Mouse (Mus musculus): Measurements from ENCODE around the gene Cyb561d1. TPM values are rescaled to one million over a fixed set of nuclear protein-coding genes. Genes with fewer than 3 reads are reported as not detected.
A peak's percentile ranks its signal among the peaks of the same experiment; 100 is the strongest.
"Not testable (repeated sequence)": the region's sequence is repeated elsewhere in the genome, so short reads cannot be mapped to it uniquely, and the experiment has no call there.

Gene Cyb561d1
- 2.8 TPM in 2 replicates for polyA plus RNA-seq (2016; fragmentation: Nextera tagmentation; extraction: Ambion mirVana)

DNA sequence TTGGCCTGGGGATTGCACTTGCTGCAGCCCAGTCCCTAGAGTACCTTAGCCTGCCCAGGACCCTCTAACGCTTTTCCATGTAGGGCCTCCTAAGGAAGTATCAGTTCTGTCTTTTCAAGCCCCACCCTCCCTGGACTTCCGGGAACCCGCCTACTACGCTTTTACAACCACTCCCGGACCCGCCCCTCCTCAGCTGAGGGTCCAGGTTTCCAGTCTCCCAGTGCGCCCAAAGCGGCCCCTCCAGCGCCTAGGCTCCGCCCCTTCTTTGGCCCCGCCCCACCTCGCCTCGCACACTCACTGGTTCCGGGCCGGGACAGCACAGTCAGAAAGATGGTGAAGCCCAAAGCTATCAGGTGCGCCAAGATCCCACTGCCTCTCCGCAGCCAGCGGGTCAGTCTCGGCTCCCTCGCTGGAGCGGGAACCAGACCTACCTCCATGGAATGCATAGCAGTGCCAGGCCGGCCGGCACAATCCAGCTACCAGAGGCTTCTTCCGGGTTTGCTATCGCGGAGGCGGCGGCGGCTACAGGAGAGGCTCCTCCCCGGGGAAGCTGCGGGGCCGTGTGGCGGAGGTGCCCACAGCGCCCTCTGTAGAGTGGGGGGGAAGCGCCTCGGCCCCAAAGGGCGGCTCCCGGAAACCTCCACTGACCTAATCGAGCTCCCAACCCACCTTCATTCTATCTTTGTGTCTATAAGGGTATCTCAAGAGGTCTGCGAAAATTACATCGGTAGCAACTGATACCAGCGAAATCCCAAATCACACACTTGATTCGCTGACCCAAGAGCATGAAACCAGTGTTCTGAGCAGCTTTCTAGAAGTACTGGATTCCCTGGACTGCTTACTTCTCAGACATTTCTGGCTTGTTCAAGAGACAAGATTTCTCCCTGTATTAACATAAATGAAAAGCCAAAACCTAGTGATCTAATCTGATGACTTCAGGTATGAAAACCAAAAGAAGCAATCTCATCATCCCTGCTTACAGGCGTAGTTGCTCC, at the start of gene Cyb561d1:
TSS of gene Cyb561d1 (minus strand) at position 884 of the 995 bp plus-strand sequence.
- ATAC-seq = peak; percentile 96

DNA sequence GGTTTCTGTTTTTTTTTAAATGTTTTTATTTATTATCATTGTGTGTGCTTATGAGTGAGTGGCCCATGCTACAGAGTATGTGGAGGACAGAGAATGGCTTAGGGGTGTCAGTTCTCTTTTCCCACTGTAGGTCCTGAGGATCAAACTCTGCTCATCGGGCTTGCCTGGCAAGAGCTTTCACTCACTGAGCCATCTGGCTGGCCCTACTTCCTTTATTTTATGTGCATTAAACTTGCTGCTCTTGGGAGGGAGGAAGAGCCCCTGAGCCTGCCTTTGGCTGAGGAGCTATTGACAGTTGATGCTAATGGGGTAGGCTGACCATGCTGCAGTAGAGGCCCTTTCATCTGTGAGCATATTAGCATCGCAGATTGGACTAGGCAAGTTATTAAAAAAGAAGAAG, 45.8 kb upstream of the Cyb561d1 start:
- 45% methylated on average over 2 of the region's 2 CpGs for WGBS (ENCODE audit: insufficient replicate concordance)
- ATAC-seq = no peak
- no peaks in the 10 kb centered on the region for H3K9me3 ChIP-seq (replicated peaks)

More for the DNA sequence above, at the start of gene Cyb561d1:
- peak within 1 kb of the TSS; percentile 90 for H3K27ac ChIP-seq
- H3K36me3 ChIP-seq = peaks cover 40% of the 10 kb centered on the region
- 3% methylated on average over 44 of the region's 44 CpGs for WGBS (ENCODE audit: insufficient replicate concordance)
- no peaks in the 10 kb centered on the region for H3K27me3 ChIP-seq (replicated peaks)
- H3K4me2 ChIP-seq = peak within 1 kb of the TSS; percentile 80
- peaks cover 60% of the 10 kb centered on the region for H3K4me1 ChIP-seq
- H3K4me3 ChIP-seq = peak within 1 kb of the TSS; percentile 72
- H3K9me3 ChIP-seq (replicated peaks) = no peaks in the 10 kb centered on the region
- peak within 1 kb of the TSS; percentile 79 for H3K9ac ChIP-seq

DNA sequence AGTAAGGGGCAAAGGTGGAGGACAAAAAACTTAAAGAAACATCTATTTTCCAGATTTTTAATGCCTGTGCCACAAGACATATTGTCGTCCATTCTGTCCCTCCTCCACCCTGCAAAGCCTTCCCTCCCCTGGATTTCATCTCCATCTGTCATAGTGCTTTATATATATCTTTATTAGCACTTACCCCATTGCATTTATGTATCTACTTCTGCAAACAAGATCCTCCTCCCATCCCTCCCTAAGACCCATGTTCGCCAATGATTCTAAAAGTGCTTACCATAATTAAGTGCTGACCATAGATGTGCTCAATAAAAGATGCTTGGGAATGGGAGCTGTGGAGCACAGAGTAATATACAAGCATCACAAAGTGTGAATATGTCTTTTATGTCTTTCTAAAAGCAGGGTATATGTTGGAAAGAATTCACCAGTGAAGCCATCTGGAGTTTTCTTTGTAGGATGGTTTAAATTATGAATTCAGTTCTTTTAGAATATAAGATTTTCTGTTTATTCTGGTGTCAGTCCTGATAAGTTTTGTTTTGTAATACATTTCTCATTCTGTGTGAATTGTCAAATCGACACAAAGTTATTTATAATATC, 40.3 kb upstream of the Cyb561d1 start:
- ATAC-seq = no peak
- H3K36me3 ChIP-seq = no peaks in the 10 kb centered on the region
- H3K4me2 ChIP-seq = no peak overlapping the region
- H3K4me3 ChIP-seq = no peak overlapping the region
- H3K9me3 ChIP-seq (replicated peaks) = no peaks in the 10 kb centered on the region
- WGBS (ENCODE audit: insufficient replicate concordance) = 72% methylated on average over 3 of the region's 3 CpGs
- no peaks in the 10 kb centered on the region; the same call in 1 of the 2 replicates for H3K27me3 ChIP-seq (replicated peaks)
- no peak overlapping the region for H3K9ac ChIP-seq
- H3K27ac ChIP-seq = no peak overlapping the region
- no peaks in the 10 kb centered on the region for H3K4me1 ChIP-seq

More for the DNA sequence above, 45.8 kb upstream of the Cyb561d1 start:
- H3K27ac ChIP-seq = no peak overlapping the region
- H3K4me3 ChIP-seq = no peak overlapping the region
- no peaks in the 10 kb centered on the region for H3K36me3 ChIP-seq
- H3K4me1 ChIP-seq = no peaks in the 10 kb centered on the region
- H3K4me2 ChIP-seq = no peak overlapping the region
- no peaks in the 10 kb centered on the region for H3K27me3 ChIP-seq (replicated peaks)
- H3K9ac ChIP-seq = no peak overlapping the region

DNA sequence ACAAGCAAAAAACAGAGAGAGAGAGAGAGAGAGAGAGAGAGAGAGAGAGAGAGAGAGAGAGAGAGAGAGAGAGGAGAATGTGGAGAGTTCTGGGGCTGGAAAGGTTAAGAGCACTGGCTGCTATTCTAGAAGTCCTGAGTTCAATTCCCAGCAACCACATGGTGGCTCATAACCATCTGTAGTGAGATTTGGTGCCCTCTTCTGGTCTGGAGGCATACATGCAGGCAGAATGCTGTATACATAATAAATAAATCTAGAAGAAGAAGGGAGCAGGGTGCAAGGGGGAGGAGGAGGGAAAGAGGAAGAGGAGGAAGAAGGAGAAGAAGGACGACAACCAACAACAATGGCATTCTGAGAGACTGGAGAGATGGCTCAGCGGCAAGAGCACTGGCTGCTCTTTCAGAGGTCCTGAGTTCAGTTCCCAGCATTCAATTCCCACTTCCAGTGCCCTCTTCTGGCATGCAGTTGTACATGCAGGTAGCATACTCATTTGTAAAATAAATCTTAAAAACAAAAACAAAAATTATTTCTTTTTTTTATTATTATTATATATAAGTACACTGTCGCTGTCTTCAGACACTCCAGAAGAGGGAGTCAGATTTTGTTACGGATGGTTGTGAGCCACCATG, 36.6 kb upstream of the Cyb561d1 start:
- H3K36me3 ChIP-seq; H3K9ac ChIP-seq; H3K4me1 ChIP-seq; H3K4me2 ChIP-seq; H3K4me3 ChIP-seq; H3K27me3 ChIP-seq (replicated peaks); H3K27ac ChIP-seq; H3K9me3 ChIP-seq (replicated peaks); ATAC-seq: not testable (repeated sequence)
- 69% methylated on average over 4 of the region's 4 CpGs for WGBS (ENCODE audit: insufficient replicate concordance)

DNA sequence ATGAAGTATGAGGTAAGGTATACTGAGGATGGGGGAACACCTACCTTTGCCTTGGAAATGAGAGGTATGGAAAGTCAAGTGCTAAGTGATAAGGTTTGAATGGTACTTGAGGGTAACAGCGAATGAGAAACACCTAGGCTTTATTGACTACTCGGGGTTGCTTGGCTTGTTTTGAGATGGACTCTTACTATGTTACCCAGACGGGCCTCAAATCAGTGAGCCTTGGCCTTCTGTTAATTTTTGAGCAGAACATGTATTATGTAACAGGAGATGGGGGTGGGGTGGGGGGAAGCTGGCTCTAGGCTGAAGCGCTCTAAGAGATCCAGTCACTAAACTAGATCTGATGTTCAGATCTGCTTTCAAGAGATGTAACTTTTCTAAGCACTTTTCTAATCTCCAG, 30.6 kb upstream of the Cyb561d1 start:
- H3K27me3 ChIP-seq (replicated peaks) = peaks cover 38% of the 10 kb centered on the region
- H3K27ac ChIP-seq = no peak overlapping the region
- no peak overlapping the region for H3K9ac ChIP-seq
- WGBS (ENCODE audit: insufficient replicate concordance) = 68% methylated on average over 4 of the region's 4 CpGs
- no peak overlapping the region for H3K4me3 ChIP-seq
- H3K4me2 ChIP-seq = no peak overlapping the region
- no peaks in the 10 kb centered on the region for H3K36me3 ChIP-seq
- H3K9me3 ChIP-seq (replicated peaks) = no peaks in the 10 kb centered on the region
- no peak for ATAC-seq
- H3K4me1 ChIP-seq = peaks cover 2% of the 10 kb centered on the region; the same call in 1 of the 2 replicates

DNA sequence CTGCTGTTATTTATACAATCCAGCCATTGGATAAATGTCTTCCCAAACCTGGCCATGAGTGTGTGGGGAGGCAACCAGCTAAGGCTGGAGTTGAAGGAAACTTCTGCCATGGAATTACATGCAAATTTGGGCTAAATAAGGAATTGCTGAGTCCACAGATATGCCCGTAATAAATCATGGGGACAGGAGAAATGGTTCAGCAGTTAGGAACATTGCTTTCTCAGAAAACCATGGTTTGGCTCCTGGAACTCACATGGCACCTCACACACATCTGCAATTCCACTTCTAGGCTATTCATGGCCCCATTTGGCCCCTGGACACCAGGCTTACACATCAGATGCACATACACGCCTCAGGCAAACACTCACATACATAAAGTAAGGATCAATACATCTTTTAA, 26.5 kb upstream of the Cyb561d1 start:
- H3K9me3 ChIP-seq (replicated peaks) = no peaks in the 10 kb centered on the region
- H3K4me2 ChIP-seq = no peak overlapping the region
- no peak overlapping the region for H3K9ac ChIP-seq

DNA sequence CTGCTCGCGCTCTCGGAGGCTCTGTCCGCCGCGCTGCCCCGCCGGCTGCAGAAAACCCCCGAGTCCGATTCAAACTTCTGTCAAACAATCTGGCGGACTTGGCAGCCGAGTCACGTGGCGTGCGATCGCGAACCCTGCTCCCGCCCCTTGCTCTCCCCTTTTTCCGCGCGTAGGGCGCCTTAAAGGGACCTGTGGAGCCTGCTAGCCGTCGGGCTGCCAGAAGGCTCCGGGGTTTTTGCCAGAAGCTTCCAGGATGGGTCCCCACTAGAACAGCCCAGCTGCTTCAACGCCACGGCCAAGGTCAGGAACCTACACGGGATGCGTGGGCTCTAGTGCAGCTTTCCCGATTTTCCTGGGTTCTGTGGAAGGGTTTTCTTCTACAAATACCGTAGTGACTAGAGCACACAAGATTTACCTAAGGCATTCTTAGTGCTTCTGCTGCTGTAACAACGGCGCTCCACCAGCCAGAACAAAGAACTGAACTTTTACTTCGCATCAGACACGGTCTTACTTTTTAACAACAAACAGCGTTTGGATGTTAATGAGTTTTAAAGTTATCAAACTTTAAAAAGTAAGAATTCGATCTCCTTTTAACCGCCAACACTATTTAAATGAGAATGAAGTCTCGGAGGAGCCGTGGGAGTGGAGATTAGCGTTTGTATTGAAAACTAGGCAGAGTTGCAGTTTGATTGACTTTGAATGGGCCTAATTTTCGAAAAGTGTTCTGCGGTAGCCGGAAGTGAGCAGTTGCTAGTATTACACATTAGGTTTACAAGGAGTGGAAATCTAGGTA, 25.7 kb upstream of the Cyb561d1 start, which contains the start of gene Sypl2:
TSS of gene Sypl2 (minus strand) at position 91 of the 793 bp plus-strand sequence.
- Histone ChIP-seq H3K9ac (no peak within 1 kb of the TSS), H3K36me3 (no peaks in the 10 kb centered on the region), H3K4me1 (peaks cover 9% of the 10 kb centered on the region), H3K27ac (no peak within 1 kb of the TSS), H3K9me3 (replicated peaks) (no peaks in the 10 kb centered on the region), H3K27me3 (replicated peaks) (peaks cover 77% of the 10 kb centered on the region), H3K4me3 (peak within 1 kb of the TSS; percentile 42), H3K4me2 (peak within 1 kb of the TSS; percentile 60)
- no peak for ATAC-seq
- WGBS (ENCODE audit: insufficient replicate concordance) = 7% methylated on average over 44 of the region's 44 CpGs

More for the DNA sequence above, 26.5 kb upstream of the Cyb561d1 start:
- peaks cover 9% of the 10 kb centered on the region for H3K4me1 ChIP-seq
- ATAC-seq = no peak
- peaks cover 75% of the 10 kb centered on the region for H3K27me3 ChIP-seq (replicated peaks)
- no peak overlapping the region for H3K27ac ChIP-seq
- H3K36me3 ChIP-seq = no peaks in the 10 kb centered on the region
- WGBS (ENCODE audit: insufficient replicate concordance) = 54% methylated on average over 2 of the region's 2 CpGs
- no peak overlapping the region for H3K4me3 ChIP-seq

DNA sequence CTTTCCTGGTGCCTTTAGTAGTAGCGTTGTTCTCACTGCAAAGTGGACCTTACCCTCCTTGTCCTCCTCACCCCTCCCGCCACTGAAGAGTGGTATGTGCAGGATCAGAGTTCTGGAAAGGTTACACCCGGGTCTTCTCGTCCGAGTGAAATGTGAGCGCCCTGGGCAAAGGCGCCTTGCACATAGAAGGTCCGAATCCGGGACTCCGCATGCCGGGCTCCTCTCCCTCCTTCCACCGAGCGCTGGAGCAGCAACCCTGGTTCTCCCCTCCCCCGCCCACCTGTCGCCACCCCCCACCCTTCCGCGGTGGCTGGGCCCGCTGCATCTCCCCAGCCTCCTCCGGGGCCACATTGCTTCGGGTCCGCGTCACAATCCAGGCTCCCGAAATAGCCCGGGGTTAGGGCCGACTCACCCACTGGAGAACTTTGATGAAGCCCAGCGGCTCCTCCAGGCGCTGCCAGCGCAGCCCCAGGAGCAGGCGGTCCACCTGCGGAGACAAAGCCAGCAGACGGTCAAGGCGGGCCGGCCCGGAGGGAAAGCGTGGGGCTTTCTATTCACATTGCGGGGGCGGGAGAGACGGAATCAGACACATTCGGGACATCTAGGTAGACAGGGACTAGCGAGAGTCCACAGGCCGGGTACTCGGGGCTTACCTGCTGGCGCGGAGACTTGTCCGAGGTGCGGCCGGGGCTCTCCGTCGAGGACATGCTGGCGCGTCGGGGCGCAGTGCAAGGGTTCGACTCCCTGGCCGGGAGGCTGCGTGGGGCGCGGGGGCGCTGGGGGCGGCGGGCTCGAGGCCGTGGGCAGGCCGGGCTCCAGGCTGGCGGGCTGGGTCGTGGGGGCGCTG, 24.9 kb upstream of the Cyb561d1 start:
- 6% methylated on average over 67 of the region's 67 CpGs for WGBS (ENCODE audit: insufficient replicate concordance)
- H3K4me1 ChIP-seq = peaks cover 9% of the 10 kb centered on the region
- ATAC-seq = no peak
- peak overlapping the region; percentile 42 for H3K4me3 ChIP-seq
- H3K9me3 ChIP-seq (replicated peaks) = no peaks in the 10 kb centered on the region
- H3K27me3 ChIP-seq (replicated peaks) = peaks cover 86% of the 10 kb centered on the region
- no peak overlapping the region for H3K9ac ChIP-seq
- H3K27ac ChIP-seq = no peak overlapping the region
- H3K36me3 ChIP-seq = no peaks in the 10 kb centered on the region
- H3K4me2 ChIP-seq = peak overlapping the region; percentile 60

DNA sequence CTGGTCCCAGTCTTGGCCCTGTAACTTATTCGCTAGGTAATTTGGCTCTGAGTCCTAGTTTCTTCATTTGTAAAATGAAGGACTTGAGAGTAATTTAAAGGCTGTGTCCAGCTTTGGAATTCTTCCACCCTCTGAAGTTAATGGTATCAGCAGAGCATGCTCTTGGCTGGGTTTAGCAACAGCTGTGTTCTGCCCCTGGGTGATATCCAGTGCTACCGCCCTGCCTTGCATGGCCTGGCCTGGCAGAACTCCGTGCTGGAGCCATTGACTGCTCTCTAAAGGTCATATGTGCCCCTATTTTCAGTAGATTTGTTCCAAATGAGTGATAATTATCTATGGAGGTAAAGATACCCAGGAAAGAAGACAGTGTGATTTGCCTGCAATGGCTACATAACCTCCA, 19.6 kb upstream of the Cyb561d1 start:
- no peak for ATAC-seq
- no peaks in the 10 kb centered on the region for H3K36me3 ChIP-seq
- peaks cover 91% of the 10 kb centered on the region for H3K27me3 ChIP-seq (replicated peaks)
- WGBS (ENCODE audit: insufficient replicate concordance) = 53% methylated on average over 3 of the region's 3 CpGs
- no peak overlapping the region for H3K27ac ChIP-seq
- H3K4me1 ChIP-seq = no peaks in the 10 kb centered on the region
- no peak overlapping the region for H3K4me2 ChIP-seq
- no peak overlapping the region for H3K9ac ChIP-seq
- no peaks in the 10 kb centered on the region for H3K9me3 ChIP-seq (replicated peaks)
- H3K4me3 ChIP-seq = no peak overlapping the region

DNA sequence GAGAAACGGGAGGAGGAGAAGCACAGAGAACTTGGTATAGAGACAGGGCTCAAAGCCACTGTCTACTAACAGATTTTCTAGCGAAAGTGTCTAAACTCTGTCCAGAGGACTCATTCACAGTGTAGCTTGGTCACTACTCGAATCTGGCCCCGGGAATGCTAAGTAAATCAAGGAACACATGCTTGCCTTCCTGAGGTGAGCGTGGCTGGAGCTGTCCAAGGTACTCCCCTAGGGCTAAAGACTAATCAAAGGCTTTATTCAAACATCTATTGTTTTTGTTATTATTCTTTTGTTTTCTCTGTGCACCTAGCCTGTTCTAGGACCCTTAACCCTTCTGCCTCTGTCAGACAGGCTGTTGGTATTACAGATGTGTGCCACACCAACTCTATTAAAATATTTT, 13.7 kb upstream of the Cyb561d1 start:
- no peak overlapping the region for H3K4me2 ChIP-seq
- H3K9me3 ChIP-seq (replicated peaks) = no peaks in the 10 kb centered on the region
- peaks cover 8% of the 10 kb centered on the region for H3K4me1 ChIP-seq
- H3K36me3 ChIP-seq = no peaks in the 10 kb centered on the region
- H3K9ac ChIP-seq = no peak overlapping the region
- 15% methylated on average over 5 of the region's 5 CpGs for WGBS (ENCODE audit: insufficient replicate concordance)
- no peak overlapping the region for H3K27ac ChIP-seq
- no peak overlapping the region for H3K4me3 ChIP-seq
- no peak for ATAC-seq
- peaks cover 55% of the 10 kb centered on the region for H3K27me3 ChIP-seq (replicated peaks)
